Mouse (Mus musculus): ENCODE measurements around the gene Clybl. TPM values are rescaled to one million over a fixed set of nuclear protein-coding genes. Genes with fewer than 3 reads are reported as not detected.
A peak's percentile ranks its signal among the peaks of the same experiment; 100 is the strongest.

The Clybl gene
- polyA plus RNA-seq, 1 experiment from 2014 or later: 8.4 TPM

DNA sequence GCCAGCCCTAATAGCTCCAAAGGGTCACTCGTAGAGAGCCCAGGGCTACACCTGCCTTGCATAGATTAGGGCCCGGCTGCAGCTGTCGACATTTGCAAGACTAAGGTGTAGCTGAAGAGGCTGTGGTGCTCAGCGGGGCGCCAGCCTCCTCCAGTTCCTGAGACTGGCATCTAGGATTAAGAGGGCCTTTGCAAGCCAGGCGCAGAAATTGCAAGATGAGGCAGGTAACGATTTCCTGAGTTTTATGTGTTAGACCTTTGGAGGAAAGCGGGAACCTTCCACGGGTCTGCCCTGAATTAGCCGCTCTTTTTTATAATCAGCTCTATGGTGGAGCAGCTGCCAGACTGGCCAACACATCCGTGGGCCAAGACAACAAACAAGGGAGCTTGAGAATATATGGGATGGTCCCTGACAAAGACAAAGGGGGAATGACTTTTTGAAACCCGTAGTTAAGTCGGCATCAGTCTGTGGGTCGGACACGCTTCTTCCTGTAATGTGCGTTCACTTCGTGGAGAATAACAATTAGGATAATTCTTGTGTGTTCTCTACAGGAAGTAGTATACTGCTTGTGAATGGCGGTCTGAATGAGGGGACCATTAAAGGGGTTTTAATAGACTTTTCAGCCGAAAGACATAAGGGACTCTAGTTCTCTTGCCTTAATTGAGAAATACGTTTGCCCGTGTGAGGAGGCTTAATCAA is 74.2 kb downstream of the Clybl start:
- Histone ChIP-seq H3K4me1 (replicated peaks; ENCODE audit: control insufficient read depth, insufficient read depth, low read length) (peaks cover 15% of the 10 kb centered on the region), H3K9me3 (ENCODE audit: control insufficient read depth, low read length) (no peaks in the 10 kb centered on the region), H3K4me2 (ENCODE audit: low read length) (peak overlapping the region; percentile 33), H3K27me3 (replicated peaks; ENCODE audit: control insufficient read depth, insufficient read depth, low read length) (peaks cover 19% of the 10 kb centered on the region), H3K36me3 (ENCODE audit: control insufficient read depth, insufficient read depth) (no peaks in the 10 kb centered on the region), H3K4me3 (replicated peaks; ENCODE audit: low read length) (no peak overlapping the region; the same call in 1 of the 2 replicates), H3K9ac (replicated peaks; ENCODE audit: low read depth, low read length) (no peak overlapping the region), H3K27ac (ENCODE audit: low read length) (no peak overlapping the region)
- WGBS: 3% methylated on average over 21 of the region's 21 CpGs
- ATAC-seq: 0 out of 2 replicates have a peak, but pooled peaks have one; percentile 47

DNA sequence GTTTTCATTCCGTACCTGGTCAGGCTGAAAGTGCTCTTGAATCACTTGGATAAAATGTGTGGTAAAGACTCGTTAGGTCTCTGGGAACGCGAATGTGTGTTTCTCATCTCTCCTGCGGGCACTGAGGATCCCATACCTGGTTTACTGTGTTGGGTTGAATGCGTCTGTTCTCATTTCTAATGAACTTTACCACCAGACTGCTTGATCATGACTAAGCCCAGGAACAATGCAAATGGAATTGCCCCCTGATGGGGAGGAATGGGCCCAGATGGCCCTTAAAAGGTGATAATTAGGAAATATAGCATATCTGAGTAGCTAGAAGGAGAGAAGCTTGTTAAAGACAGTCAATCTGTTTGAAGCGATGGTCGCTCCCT is 74.7 kb downstream of the Clybl start:
- H3K27ac ChIP-seq (ENCODE audit: low read length): no peak overlapping the region
- H3K4me3 ChIP-seq (replicated peaks; ENCODE audit: low read length): no peak overlapping the region; the same call in 1 of the 2 replicates
- 6% methylated on average over 8 of the region's 8 CpGs for WGBS
- peaks cover 19% of the 10 kb centered on the region for H3K27me3 ChIP-seq (replicated peaks; ENCODE audit: control insufficient read depth, insufficient read depth, low read length)
- H3K36me3 ChIP-seq (ENCODE audit: control insufficient read depth, insufficient read depth): no peaks in the 10 kb centered on the region
- peak overlapping the region; percentile 33 for H3K4me2 ChIP-seq (ENCODE audit: low read length)
- ATAC-seq: peak; percentile 79
- no peaks in the 10 kb centered on the region for H3K9me3 ChIP-seq (ENCODE audit: control insufficient read depth, low read length)
- peaks cover 15% of the 10 kb centered on the region for H3K4me1 ChIP-seq (replicated peaks; ENCODE audit: control insufficient read depth, insufficient read depth, low read length)
- no peak overlapping the region for H3K9ac ChIP-seq (replicated peaks; ENCODE audit: low read depth, low read length)

- WGBS: 8% methylated on average over 5 of the region's 5 CpGs
- Histone ChIP-seq H3K4me1 (replicated peaks; ENCODE audit: control insufficient read depth, insufficient read depth, low read length) (peaks cover 15% of the 10 kb centered on the region), H3K9me3 (ENCODE audit: control insufficient read depth, low read length) (no peaks in the 10 kb centered on the region), H3K4me3 (replicated peaks; ENCODE audit: low read length) (no peak overlapping the region), H3K4me2 (ENCODE audit: low read length) (no peak overlapping the region), H3K9ac (replicated peaks; ENCODE audit: low read depth, low read length) (no peak overlapping the region), H3K27me3 (replicated peaks; ENCODE audit: control insufficient read depth, insufficient read depth, low read length) (peaks cover 18% of the 10 kb centered on the region), H3K27ac (ENCODE audit: low read length) (no peak overlapping the region), H3K36me3 (ENCODE audit: control insufficient read depth, insufficient read depth) (no peaks in the 10 kb centered on the region)
- no peak for ATAC-seq
Measured at GRCm38 (mm10) chr14:122258297-122258696, 76.8 kb downstream of the Clybl start.

DNA sequence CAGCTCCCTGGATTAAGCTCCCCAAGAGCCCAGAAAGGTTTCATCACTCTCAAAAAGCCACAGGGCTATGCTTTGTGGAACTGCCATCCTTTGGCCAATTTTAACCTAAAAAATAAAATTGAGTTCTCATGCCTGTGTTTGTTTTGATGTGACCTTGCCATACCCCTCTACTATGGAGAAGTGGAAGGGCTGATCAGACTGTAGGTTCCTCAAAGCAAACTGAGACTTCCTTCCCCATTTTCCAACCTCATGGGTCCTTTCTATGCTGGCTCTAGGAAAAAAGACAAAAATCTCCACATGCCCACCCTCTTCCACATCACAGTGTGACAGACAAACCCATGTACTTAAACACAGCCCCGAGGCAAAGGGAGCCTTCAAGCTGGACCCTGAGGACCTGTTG is 79.7 kb downstream of the Clybl start:
- no peak overlapping the region for H3K4me3 ChIP-seq (replicated peaks; ENCODE audit: low read length)
- no peak overlapping the region for H3K9ac ChIP-seq (replicated peaks; ENCODE audit: low read depth, low read length)
- H3K4me1 ChIP-seq (replicated peaks; ENCODE audit: control insufficient read depth, insufficient read depth, low read length): peaks cover 7% of the 10 kb centered on the region
- no peaks in the 10 kb centered on the region for H3K36me3 ChIP-seq (ENCODE audit: control insufficient read depth, insufficient read depth)
- H3K4me2 ChIP-seq (ENCODE audit: low read length): no peak overlapping the region
- H3K27ac ChIP-seq (ENCODE audit: low read length): no peak overlapping the region
- H3K27me3 ChIP-seq (replicated peaks; ENCODE audit: control insufficient read depth, insufficient read depth, low read length): peaks cover 10% of the 10 kb centered on the region
- no peaks in the 10 kb centered on the region for H3K9me3 ChIP-seq (ENCODE audit: control insufficient read depth, low read length)
- 90% methylated on average over 1 of the region's 1 CpGs for WGBS
- no peak for ATAC-seq

DNA sequence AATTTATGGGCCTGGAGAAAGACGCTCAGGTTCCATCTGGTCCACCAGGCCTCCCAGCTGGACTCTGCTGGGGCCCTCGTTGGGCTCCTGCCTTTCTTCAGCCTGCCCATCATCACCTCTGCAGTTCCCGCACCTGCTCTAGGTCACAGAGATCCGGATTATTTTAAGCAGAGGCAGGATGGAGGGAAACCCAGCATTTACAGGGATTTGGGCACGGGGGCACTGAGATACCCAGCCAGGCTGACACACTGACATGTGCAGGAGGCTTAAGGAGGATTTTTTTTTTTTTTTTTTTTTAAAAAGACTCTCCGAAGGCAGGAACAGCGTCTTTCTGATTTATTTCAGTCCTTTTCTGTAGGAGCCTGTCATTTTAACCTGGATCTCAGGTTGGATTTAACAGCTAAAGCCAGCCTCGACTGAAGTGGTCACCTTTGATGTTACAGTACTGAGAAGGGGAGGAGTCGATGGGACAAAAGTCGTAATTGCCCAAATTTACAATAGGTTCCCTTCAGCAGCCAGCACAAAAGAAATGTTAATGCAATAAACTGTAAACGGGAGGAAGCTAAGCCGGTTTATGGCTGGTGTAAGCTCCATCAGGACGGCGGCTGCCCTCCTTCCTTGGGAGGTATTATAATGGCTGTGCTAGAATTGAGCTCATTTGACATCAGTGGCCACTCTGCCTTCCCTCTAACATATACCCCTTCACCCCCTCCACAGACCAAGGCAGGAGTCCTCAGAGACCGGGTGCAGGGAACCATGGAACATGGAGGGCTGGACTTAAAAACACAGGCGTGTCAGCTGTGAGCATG is 81.6 kb downstream of the Clybl start:
- no peak for ATAC-seq
- H3K4me1 ChIP-seq (replicated peaks; ENCODE audit: control insufficient read depth, insufficient read depth, low read length): 0 out of 2 replicates have a peak, but pooled peaks cover 2% of the 10 kb centered on the region
- H3K9me3 ChIP-seq (ENCODE audit: control insufficient read depth, low read length): no peaks in the 10 kb centered on the region
- H3K27me3 ChIP-seq (replicated peaks; ENCODE audit: control insufficient read depth, insufficient read depth, low read length): peaks cover 2% of the 10 kb centered on the region
- H3K9ac ChIP-seq (replicated peaks; ENCODE audit: low read depth, low read length): no peak overlapping the region
- H3K4me3 ChIP-seq (replicated peaks; ENCODE audit: low read length): no peak overlapping the region
- H3K4me2 ChIP-seq (ENCODE audit: low read length): no peak overlapping the region
- no peaks in the 10 kb centered on the region for H3K36me3 ChIP-seq (ENCODE audit: control insufficient read depth, insufficient read depth)
- WGBS: 37% methylated on average over 16 of the region's 16 CpGs
- H3K27ac ChIP-seq (ENCODE audit: low read length): no peak overlapping the region

GRCm38 (mm10) chr14:122265214-122265613 is 83.7 kb downstream of the Clybl start:
- Histone ChIP-seq H3K27ac (ENCODE audit: low read length) (no peak overlapping the region), H3K36me3 (ENCODE audit: control insufficient read depth, insufficient read depth) (no peaks in the 10 kb centered on the region), H3K4me2 (ENCODE audit: low read length) (no peak overlapping the region), H3K4me1 (replicated peaks; ENCODE audit: control insufficient read depth, insufficient read depth, low read length) (no peaks in the 10 kb centered on the region), H3K9ac (replicated peaks; ENCODE audit: low read depth, low read length) (no peak overlapping the region), H3K9me3 (ENCODE audit: control insufficient read depth, low read length) (no peaks in the 10 kb centered on the region), H3K4me3 (replicated peaks; ENCODE audit: low read length) (no peak overlapping the region), H3K27me3 (replicated peaks; ENCODE audit: control insufficient read depth, insufficient read depth, low read length) (no peaks in the 10 kb centered on the region)
- ATAC-seq: no peak
- WGBS: 70% methylated on average over 7 of the region's 7 CpGs

- H3K4me2 ChIP-seq (ENCODE audit: low read length): no peak overlapping the region
- H3K36me3 ChIP-seq (ENCODE audit: control insufficient read depth, insufficient read depth): no peaks in the 10 kb centered on the region
- no peaks in the 10 kb centered on the region for H3K9me3 ChIP-seq (ENCODE audit: control insufficient read depth, low read length)
- no peak for ATAC-seq
- no peak overlapping the region for H3K4me3 ChIP-seq (replicated peaks; ENCODE audit: low read length)
- WGBS: 45% methylated on average over 4 of the region's 4 CpGs
- H3K27ac ChIP-seq (ENCODE audit: low read length): no peak overlapping the region
- H3K9ac ChIP-seq (replicated peaks; ENCODE audit: low read depth, low read length): no peak overlapping the region
- H3K4me1 ChIP-seq (replicated peaks; ENCODE audit: control insufficient read depth, insufficient read depth, low read length): no peaks in the 10 kb centered on the region
- H3K27me3 ChIP-seq (replicated peaks; ENCODE audit: control insufficient read depth, insufficient read depth, low read length): no peaks in the 10 kb centered on the region
Measured at GRCm38 (mm10) chr14:122267590-122267989, 86.1 kb downstream of the Clybl start.

GRCm38 (mm10) chr14:122271104-122271746 is 89.7 kb downstream of the Clybl start:
- H3K4me1 ChIP-seq (replicated peaks; ENCODE audit: control insufficient read depth, insufficient read depth, low read length): no peaks in the 10 kb centered on the region
- ATAC-seq: no peak
- H3K9ac ChIP-seq (replicated peaks; ENCODE audit: low read depth, low read length): no peak overlapping the region
- H3K27me3 ChIP-seq (replicated peaks; ENCODE audit: control insufficient read depth, insufficient read depth, low read length): no peaks in the 10 kb centered on the region
- no peak overlapping the region for H3K4me2 ChIP-seq (ENCODE audit: low read length)
- no peaks in the 10 kb centered on the region for H3K9me3 ChIP-seq (ENCODE audit: control insufficient read depth, low read length)
- H3K4me3 ChIP-seq (replicated peaks; ENCODE audit: low read length): no peak overlapping the region
- no peak overlapping the region for H3K27ac ChIP-seq (ENCODE audit: low read length)
- WGBS: 34% methylated on average over 14 of the region's 14 CpGs
- no peaks in the 10 kb centered on the region for H3K36me3 ChIP-seq (ENCODE audit: control insufficient read depth, insufficient read depth)

DNA sequence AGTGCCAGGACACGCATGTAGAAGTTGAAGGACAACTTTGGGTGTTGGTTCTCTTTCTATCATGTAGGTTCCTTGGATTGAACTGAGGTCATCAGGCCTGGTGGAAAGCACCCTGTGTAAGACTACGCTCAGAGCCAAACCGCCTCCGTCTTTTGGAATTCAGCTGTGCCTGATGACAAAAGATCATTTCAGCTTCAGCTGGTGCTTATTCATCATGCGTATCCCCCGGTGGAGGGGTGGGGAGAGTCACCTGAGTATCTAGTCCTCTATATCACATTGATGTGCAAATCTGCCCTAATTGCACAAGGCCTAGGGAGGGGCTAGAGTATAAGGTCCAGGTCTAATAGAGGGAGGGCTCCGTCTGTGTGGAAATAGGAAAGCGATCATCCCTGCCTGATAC is 95.6 kb downstream of the Clybl start:
- no peak overlapping the region for H3K9ac ChIP-seq (replicated peaks; ENCODE audit: low read depth, low read length)
- H3K27ac ChIP-seq (ENCODE audit: low read length): no peak overlapping the region
- WGBS: 75% methylated on average over 8 of the region's 8 CpGs
- no peaks in the 10 kb centered on the region for H3K36me3 ChIP-seq (ENCODE audit: control insufficient read depth, insufficient read depth)
- H3K9me3 ChIP-seq (ENCODE audit: control insufficient read depth, low read length): no peaks in the 10 kb centered on the region
- no peak overlapping the region for H3K4me2 ChIP-seq (ENCODE audit: low read length)
- H3K4me3 ChIP-seq (replicated peaks; ENCODE audit: low read length): no peak overlapping the region
- H3K4me1 ChIP-seq (replicated peaks; ENCODE audit: control insufficient read depth, insufficient read depth, low read length): peaks cover 11% of the 10 kb centered on the region
- peaks cover 15% of the 10 kb centered on the region for H3K27me3 ChIP-seq (replicated peaks; ENCODE audit: control insufficient read depth, insufficient read depth, low read length)
- ATAC-seq: no peak
